Mouse (Mus musculus): ENCODE results near the gene Dnajb5. TPM values are rescaled to one million over a fixed set of nuclear protein-coding genes. Genes with fewer than 3 reads are reported as not detected.

Dnajb5 gene
- polyA plus RNA-seq (2012; rRNA removed), result 7.6 and 8.2 TPM in 2 replicates

DNA sequence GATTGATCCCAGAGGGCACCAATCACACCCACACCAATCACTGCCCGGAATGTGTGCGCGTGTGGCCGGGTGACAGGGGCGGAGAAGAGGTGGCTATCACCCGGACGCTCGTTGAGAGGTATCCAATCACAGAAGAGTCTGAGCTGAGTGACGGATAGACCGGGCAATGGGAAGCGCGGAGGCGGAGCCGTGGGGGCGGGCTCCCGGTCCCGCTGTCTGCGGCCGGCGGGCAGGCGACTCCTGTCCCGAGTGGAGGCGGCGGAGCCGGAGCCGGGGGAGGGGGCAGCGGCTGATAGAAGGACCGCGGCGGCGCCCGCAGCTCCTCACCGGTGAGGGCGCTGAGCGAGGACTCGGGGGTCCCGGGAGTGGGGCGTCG is at the start of gene Dnajb5:
Gene Dnajb5, plus strand, starts transcription at position 139 of the 376 bp plus-strand sequence.
- peak; percentile 58; the same call in 1 of the 2 replicates for TF ChIP-seq POLR2A (IDR thresholded peaks at IDR 0.05; ENCODE audit: control insufficient read depth, low read depth, low read length)
- TF ChIP-seq CTCF (IDR thresholded peaks at IDR 0.05; ENCODE audit: control insufficient read depth, insufficient read depth, insufficient replicate concordance, low read depth, low read length), result no peak
- Histone ChIP-seq H3K4me3 (ENCODE audit: control insufficient read depth, low read depth, low read length) (peak within 1 kb of the TSS; percentile 95), H3K27ac (ENCODE audit: control insufficient read depth, insufficient read depth, low read depth, low read length) (peak within 1 kb of the TSS; percentile 83), H3K4me1 (ENCODE audit: control insufficient read depth, insufficient read depth, low read length) (peaks cover 32% of the 10 kb centered on the region), H3K27me3 (ENCODE audit: control insufficient read depth, insufficient read depth, low read length) (no peaks in the 10 kb centered on the region), H3K36me3 (ENCODE audit: control insufficient read depth, insufficient read depth, low read length) (no peaks in the 10 kb centered on the region)

- TF ChIP-seq POLR2A (IDR thresholded peaks at IDR 0.05; ENCODE audit: control insufficient read depth, low read depth, low read length), result no peak
- TF ChIP-seq CTCF (IDR thresholded peaks at IDR 0.05; ENCODE audit: control insufficient read depth, insufficient read depth, insufficient replicate concordance, low read depth, low read length), result no peak
Observed at GRCm38 (mm10) chr4:42900878-42901277, 48.7 kb upstream of the Dnajb5 start.

DNA sequence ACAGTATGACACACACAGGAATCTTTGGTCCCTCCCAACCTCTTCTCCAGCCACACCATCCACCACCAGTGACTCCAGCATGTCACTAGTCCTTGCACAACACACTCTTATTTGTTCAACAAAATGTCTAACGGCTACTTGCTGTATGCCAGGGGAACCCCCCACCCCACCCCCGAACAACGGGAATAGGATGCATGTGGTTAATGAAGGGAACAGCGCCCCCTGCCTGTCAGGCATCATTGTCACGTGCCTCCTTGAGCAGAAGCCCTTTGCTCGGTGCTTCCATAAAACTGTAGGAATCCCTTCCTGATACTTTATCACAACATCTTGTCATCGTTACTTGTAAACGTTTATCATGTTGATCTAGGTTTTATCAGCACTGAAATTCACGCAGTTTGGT is 47.4 kb upstream of the Dnajb5 start:
- H3K27me3 ChIP-seq (ENCODE audit: control insufficient read depth, insufficient read depth, low read length), result no peaks in the 10 kb centered on the region
- peaks cover 5% of the 10 kb centered on the region; the same call in 1 of the 2 replicates for H3K4me1 ChIP-seq (ENCODE audit: control insufficient read depth, insufficient read depth, low read length)
- no peaks in the 10 kb centered on the region for H3K36me3 ChIP-seq (ENCODE audit: control insufficient read depth, insufficient read depth, low read length)
- peak; percentile 88; the same call in 1 of the 2 replicates for TF ChIP-seq CTCF (IDR thresholded peaks at IDR 0.05; ENCODE audit: control insufficient read depth, insufficient read depth, insufficient replicate concordance, low read depth, low read length)
- TF ChIP-seq POLR2A (IDR thresholded peaks at IDR 0.05; ENCODE audit: control insufficient read depth, low read depth, low read length), result no peak
- no peak overlapping the region for H3K27ac ChIP-seq (ENCODE audit: control insufficient read depth, insufficient read depth, low read depth, low read length)
- no peak overlapping the region for H3K4me3 ChIP-seq (ENCODE audit: control insufficient read depth, low read depth, low read length)

More at GRCm38 (mm10) chr4:42900878-42901277, 48.7 kb upstream of the Dnajb5 start:
- Histone ChIP-seq H3K27ac (ENCODE audit: control insufficient read depth, insufficient read depth, low read depth, low read length) (no peak overlapping the region), H3K4me1 (ENCODE audit: control insufficient read depth, insufficient read depth, low read length) (peaks cover 5% of the 10 kb centered on the region; the same call in 1 of the 2 replicates), H3K27me3 (ENCODE audit: control insufficient read depth, insufficient read depth, low read length) (no peaks in the 10 kb centered on the region), H3K4me3 (ENCODE audit: control insufficient read depth, low read depth, low read length) (no peak overlapping the region), H3K36me3 (ENCODE audit: control insufficient read depth, insufficient read depth, low read length) (no peaks in the 10 kb centered on the region)

DNA sequence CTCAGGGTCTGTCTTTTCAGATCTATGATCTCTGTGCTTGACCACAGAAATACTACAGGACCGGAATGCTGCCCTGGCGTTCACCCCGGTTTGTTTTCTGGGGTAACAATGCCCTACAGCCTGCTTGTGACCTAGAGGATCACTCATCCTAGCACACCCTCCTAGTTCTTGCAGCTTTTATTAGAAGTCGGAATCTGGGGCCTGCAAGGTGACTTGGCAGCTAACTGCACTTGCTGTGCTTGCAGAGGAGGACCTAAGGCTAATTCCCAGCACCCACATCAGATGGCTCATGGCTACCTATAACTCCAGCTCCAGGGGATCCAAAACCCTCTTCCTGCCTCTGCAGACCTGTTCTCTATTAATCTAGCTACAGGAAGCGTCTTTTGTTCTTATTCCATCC is 46.9 kb upstream of the Dnajb5 start:
- Histone ChIP-seq H3K4me1 (ENCODE audit: control insufficient read depth, insufficient read depth, low read length) (peaks cover 5% of the 10 kb centered on the region; the same call in 1 of the 2 replicates), H3K27me3 (ENCODE audit: control insufficient read depth, insufficient read depth, low read length) (no peaks in the 10 kb centered on the region), H3K27ac (ENCODE audit: control insufficient read depth, insufficient read depth, low read depth, low read length) (no peak overlapping the region), H3K4me3 (ENCODE audit: control insufficient read depth, low read depth, low read length) (no peak overlapping the region), H3K36me3 (ENCODE audit: control insufficient read depth, insufficient read depth, low read length) (no peaks in the 10 kb centered on the region)
- TF ChIP-seq POLR2A (IDR thresholded peaks at IDR 0.05; ENCODE audit: control insufficient read depth, low read depth, low read length), result no peak
- no peak for TF ChIP-seq CTCF (IDR thresholded peaks at IDR 0.05; ENCODE audit: control insufficient read depth, insufficient read depth, insufficient replicate concordance, low read depth, low read length)

DNA sequence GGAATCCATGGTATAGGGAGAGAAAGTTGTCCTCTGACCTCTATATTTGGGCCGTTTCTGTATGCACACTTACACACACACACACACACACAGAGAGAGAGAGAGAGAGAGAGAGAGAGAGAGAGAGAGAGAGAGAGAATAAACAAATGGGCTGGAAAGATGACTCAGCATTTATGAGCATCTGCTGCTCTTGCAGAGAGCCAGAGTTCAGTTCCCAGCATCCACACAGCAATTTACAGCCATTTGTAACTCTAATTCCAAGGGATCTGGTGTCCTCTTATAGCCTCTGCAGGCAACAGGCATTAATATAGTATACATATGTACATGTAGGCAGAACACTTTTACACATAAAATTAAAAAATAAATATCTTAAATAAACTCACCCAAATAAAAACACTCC is 45.7 kb upstream of the Dnajb5 start:
- Histone ChIP-seq H3K27me3 (ENCODE audit: control insufficient read depth, insufficient read depth, low read length) (no peaks in the 10 kb centered on the region), H3K4me3 (ENCODE audit: control insufficient read depth, low read depth, low read length) (no peak overlapping the region), H3K36me3 (ENCODE audit: control insufficient read depth, insufficient read depth, low read length) (no peaks in the 10 kb centered on the region), H3K4me1 (ENCODE audit: control insufficient read depth, insufficient read depth, low read length) (peaks cover 5% of the 10 kb centered on the region; the same call in 1 of the 2 replicates), H3K27ac (ENCODE audit: control insufficient read depth, insufficient read depth, low read depth, low read length) (no peak overlapping the region)
- TF ChIP-seq CTCF (IDR thresholded peaks at IDR 0.05; ENCODE audit: control insufficient read depth, insufficient read depth, insufficient replicate concordance, low read depth, low read length), result no peak
- no peak for TF ChIP-seq POLR2A (IDR thresholded peaks at IDR 0.05; ENCODE audit: control insufficient read depth, low read depth, low read length)

GRCm38 (mm10) chr4:42904523-42904922 is 45.1 kb upstream of the Dnajb5 start:
- Histone ChIP-seq H3K27ac (ENCODE audit: control insufficient read depth, insufficient read depth, low read depth, low read length) (no peak overlapping the region), H3K4me1 (ENCODE audit: control insufficient read depth, insufficient read depth, low read length) (peaks cover 5% of the 10 kb centered on the region; the same call in 1 of the 2 replicates), H3K27me3 (ENCODE audit: control insufficient read depth, insufficient read depth, low read length) (no peaks in the 10 kb centered on the region), H3K4me3 (ENCODE audit: control insufficient read depth, low read depth, low read length) (no peak overlapping the region), H3K36me3 (ENCODE audit: control insufficient read depth, insufficient read depth, low read length) (no peaks in the 10 kb centered on the region)
- TF ChIP-seq POLR2A (IDR thresholded peaks at IDR 0.05; ENCODE audit: control insufficient read depth, low read depth, low read length) (no peak), CTCF (IDR thresholded peaks at IDR 0.05; ENCODE audit: control insufficient read depth, insufficient read depth, insufficient replicate concordance, low read depth, low read length) (no peak)

DNA sequence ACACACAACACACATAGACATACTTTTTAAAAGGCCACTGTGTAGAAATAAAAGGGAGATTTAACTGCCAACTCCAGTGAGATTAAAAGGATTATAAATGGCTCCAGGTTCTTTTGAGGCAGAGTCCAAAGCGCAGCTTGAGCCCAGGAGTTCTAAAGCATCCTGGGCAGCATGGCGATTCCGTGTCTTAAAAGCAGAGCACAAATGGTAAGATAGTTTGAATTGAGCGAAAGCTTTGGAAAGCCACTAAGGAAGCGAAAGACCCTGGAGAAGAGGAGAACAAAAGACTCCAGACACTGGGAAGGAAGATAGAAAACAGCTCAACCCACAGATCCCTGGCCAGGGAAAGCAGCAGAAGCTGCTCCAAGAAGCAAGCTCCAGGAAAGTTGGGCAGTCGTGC is 44.6 kb upstream of the Dnajb5 start:
- no peak overlapping the region for H3K27ac ChIP-seq (ENCODE audit: control insufficient read depth, insufficient read depth, low read depth, low read length)
- no peak overlapping the region for H3K4me3 ChIP-seq (ENCODE audit: control insufficient read depth, low read depth, low read length)
- no peaks in the 10 kb centered on the region for H3K27me3 ChIP-seq (ENCODE audit: control insufficient read depth, insufficient read depth, low read length)
- peaks cover 5% of the 10 kb centered on the region; the same call in 1 of the 2 replicates for H3K4me1 ChIP-seq (ENCODE audit: control insufficient read depth, insufficient read depth, low read length)
- H3K36me3 ChIP-seq (ENCODE audit: control insufficient read depth, insufficient read depth, low read length), result no peaks in the 10 kb centered on the region
- TF ChIP-seq CTCF (IDR thresholded peaks at IDR 0.05; ENCODE audit: control insufficient read depth, insufficient read depth, insufficient replicate concordance, low read depth, low read length) (no peak), POLR2A (IDR thresholded peaks at IDR 0.05; ENCODE audit: control insufficient read depth, low read depth, low read length) (no peak)

Measured in testis, adult 2 months (tissue).